Comparison of ENCODE assay signal across 8 mouse cellular contexts in the genomic region with DNA sequence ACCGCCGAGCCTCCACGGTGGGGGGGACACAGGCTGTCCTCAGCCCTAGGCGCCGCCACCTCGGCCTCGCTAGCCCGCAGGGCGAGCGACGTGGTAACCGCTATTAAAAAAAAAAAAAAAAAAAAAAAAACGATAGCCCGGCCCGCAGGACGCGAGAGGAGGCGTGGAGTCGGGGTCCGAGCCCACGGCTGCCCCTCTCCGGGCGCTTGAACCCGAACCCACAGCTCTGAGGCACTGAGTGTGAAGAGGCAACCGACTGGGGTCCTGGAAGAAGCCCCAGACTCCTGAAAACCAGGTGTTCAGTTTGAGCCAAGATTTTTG. TPM values are rescaled to one million over a fixed set of nuclear protein-coding genes. Genes with fewer than 3 reads are reported as not detected.
A peak's percentile ranks its signal among the peaks of the same experiment; 100 is the strongest.
DNase-seq lines count a peak whose midpoint lies in the region; ATAC-seq and TF ChIP-seq lines count a peak whose summit lies in the region.

No protein-coding gene starts in this region.

- H3K27me3 ChIP-seq in heart, embryonic 15.5 days: no peaks in the 10 kb centered on the region
- H3K27me3 ChIP-seq in G1E (ENCODE audit: insufficient read depth, low read length): no peaks in the 10 kb centered on the region
- no peaks in the 10 kb centered on the region for H3K27me3 ChIP-seq in hindbrain, embryonic 10.5 days (ENCODE audit: insufficient read depth, poor library complexity, severe bottlenecking)
- H3K27me3 ChIP-seq in midbrain, embryonic 11.5 days (ENCODE audit: control insufficient read depth, insufficient read depth, low read length): no peaks in the 10 kb centered on the region

- H3K27ac ChIP-seq in heart, embryonic 15.5 days: peak overlapping the region; percentile 86
- H3K27ac ChIP-seq in hindbrain, embryonic 10.5 days: peak overlapping the region; percentile 93
- H3K27ac ChIP-seq in midbrain, embryonic 11.5 days (ENCODE audit: low read depth, low read length): peak overlapping the region; percentile 71; the same call in 1 of the 2 replicates

- H3K9ac ChIP-seq in heart, embryonic 15.5 days: peak overlapping the region; percentile 94
- H3K9ac ChIP-seq in midbrain, embryonic 11.5 days (ENCODE audit: low read length): peak overlapping the region; percentile 83

- no peak for DNase-seq in heart, postnatal 36 days
- no peak for DNase-seq in G1E (ENCODE audit: low spot score)
- no peak for DNase-seq in hindbrain, embryonic 10.5 days (ENCODE audit: low spot score)
- no peak for DNase-seq in midbrain, embryonic 11.5 days (ENCODE audit: low spot score, missing footprints)
- no peak for DNase-seq in frontal cortex, postnatal 10 days (ENCODE audit: low spot score in 2 of 2)
- no peak for DNase-seq in gastrocnemius, postnatal 14 days
- DNase-seq in kidney, postnatal 14 days: no peak

- H3K4me1 ChIP-seq in heart, embryonic 15.5 days (replicated peaks): peaks cover 16% of the 10 kb centered on the region
- H3K4me1 ChIP-seq in G1E (ENCODE audit: insufficient read depth, low read depth, low read length): peaks cover 27% of the 10 kb centered on the region
- H3K4me1 ChIP-seq in hindbrain, embryonic 10.5 days (replicated peaks): peaks cover 25% of the 10 kb centered on the region
- H3K4me1 ChIP-seq in midbrain, embryonic 11.5 days (ENCODE audit: control insufficient read depth, insufficient read depth, low read length): peaks cover 12% of the 10 kb centered on the region

- no peak for TF ChIP-seq CTCF in G1E (IDR thresholded peaks at IDR 0.05; ENCODE audit: low read depth, low read length)

- H3K36me3 ChIP-seq in heart, embryonic 15.5 days: no peaks in the 10 kb centered on the region
- H3K36me3 ChIP-seq in G1E (replicated peaks): peaks cover 28% of the 10 kb centered on the region
- no peaks in the 10 kb centered on the region for H3K36me3 ChIP-seq in hindbrain, embryonic 10.5 days
- no peaks in the 10 kb centered on the region for H3K36me3 ChIP-seq in midbrain, embryonic 11.5 days (ENCODE audit: control insufficient read depth, insufficient read depth, low read length)

- H3K4me2 ChIP-seq in heart, embryonic 15.5 days: peak overlapping the region; percentile 71
- peak overlapping the region; percentile 53 for H3K4me2 ChIP-seq in midbrain, embryonic 11.5 days

- under 1% methylated on average over 24 of the region's 25 CpGs for WGBS in heart, embryonic 15.5 days
- under 1% methylated on average over 23 of the region's 25 CpGs for WGBS in hindbrain, embryonic 10.5 days
- under 1% methylated on average over 24 of the region's 25 CpGs for WGBS in midbrain, embryonic 11.5 days

- H3K9me3 ChIP-seq in heart, embryonic 15.5 days (replicated peaks): no peaks in the 10 kb centered on the region
- H3K9me3 ChIP-seq in G1E (replicated peaks): peaks cover under 1% of the 10 kb centered on the region; the same call in 1 of the 2 replicates
- 0 out of 2 replicates have a peak, but pooled peaks cover 1% of the 10 kb centered on the region for H3K9me3 ChIP-seq in hindbrain, embryonic 10.5 days
- H3K9me3 ChIP-seq in midbrain, embryonic 11.5 days (ENCODE audit: control insufficient read depth, low read length): no peaks in the 10 kb centered on the region

- intact Hi-C loops in heart, postnatal 36 days (cut with DNase I): loop anchor here (2.0 to 5.0 kb wide), 2 partner anchors 21 to 112 kb away; no protein-coding TSS in a partner anchor
- intact Hi-C loops in gastrocnemius, postnatal 14 days (cut with DNase I; ENCODE audit: low total_unique reads): no loop called here

- peak overlapping the region; percentile 82 for H3K4me3 ChIP-seq in heart, embryonic 15.5 days
- peak overlapping the region; percentile 85 for H3K4me3 ChIP-seq in G1E (ENCODE audit: low read depth, low read length)
- peak overlapping the region; percentile 75 for H3K4me3 ChIP-seq in hindbrain, embryonic 10.5 days
- peak overlapping the region; percentile 55 for H3K4me3 ChIP-seq in midbrain, embryonic 11.5 days (ENCODE audit: low read depth, low read length)

- no peak; the same call in 1 of the 2 replicates for ATAC-seq in heart, embryonic 15.5 days (replicated peaks; ENCODE audit: insufficient number of reproducible peaks, insufficient read depth, low FRiP score, low read depth)
- no peak for ATAC-seq in G1E (ENCODE audit: extremely low read depth, insufficient number of reproducible peaks, low FRiP score, poor library complexity, severe bottlenecking)
- ATAC-seq in midbrain, embryonic 11.5 days (ENCODE audit: low FRiP score): no peak; the same call in 1 of the 2 replicates

RNA-seq across cellular contexts. Expression of gene Snx25, which starts 11.9 kb away (rescaled TPM):
- polyA plus RNA-seq in heart, embryonic 15.5 days (2015; fragmentation: Nextera tagmentation; extraction: Ambion mirVana): 3.1 and 4.3 TPM in 2 replicates
- total RNA-seq in heart, postnatal 36 days (2021): 10 to 100 TPM; 10.5 to 10.8 TPM
- 16.9 and 17.4 TPM in 2 replicates for total RNA-seq in G1E (2014; fragmentation: Nextera tagmentation)
- 34.1 and 38.8 TPM in 2 replicates for total RNA-seq in G1E (2017)
- 10.5 and 13.3 TPM in 2 replicates for polyA plus RNA-seq in G1E (2012)
- 2.9 and 4.1 TPM in 2 replicates for polyA plus RNA-seq in hindbrain, embryonic 10.5 days (2016; fragmentation: Nextera tagmentation; extraction: Ambion mirVana)
- polyA plus RNA-seq in midbrain, embryonic 11.5 days (2014; fragmentation: Nextera tagmentation; extraction: Ambion mirVana): 5.9 and 7.1 TPM in 2 replicates
- 1 to 10 TPM; 6.0 to 6.1 TPM for total RNA-seq in gastrocnemius, postnatal 14 days (2021)

RNA-seq across cellular contexts. Expression of gene Cfap97, which starts 12.3 kb away (rescaled TPM):
- polyA plus RNA-seq in heart, embryonic 15.5 days (2015; fragmentation: Nextera tagmentation; extraction: Ambion mirVana): 16.2 and 20.5 TPM in 2 replicates
- total RNA-seq in heart, postnatal 36 days (2021): 10 to 100 TPM; 11.2 to 13.3 TPM
- total RNA-seq in G1E (2014; fragmentation: Nextera tagmentation) (59.3 and 69.4 TPM in 2 replicates), G1E (2017) (27.4 and 31.8 TPM in 2 replicates)
- polyA plus RNA-seq in G1E (2012): 1.4 and 2.0 TPM in 2 replicates
- polyA plus RNA-seq in hindbrain, embryonic 10.5 days (2016; fragmentation: Nextera tagmentation; extraction: Ambion mirVana): 14.9 and 19.8 TPM in 2 replicates
- polyA plus RNA-seq in midbrain, embryonic 11.5 days (2014; fragmentation: Nextera tagmentation; extraction: Ambion mirVana): 21.7 and 21.8 TPM in 2 replicates
- total RNA-seq in gastrocnemius, postnatal 14 days (2021): 10 to 100 TPM; 11.2 to 12.0 TPM

RNA-seq across cellular contexts. Expression of gene Slc25a4, which starts 47.3 kb away (rescaled TPM):
- 2,014 and 2,378 TPM in 2 replicates for polyA plus RNA-seq in heart, embryonic 15.5 days (2015; fragmentation: Nextera tagmentation; extraction: Ambion mirVana)
- total RNA-seq in heart, postnatal 36 days (2021): 1,000 to 10,000 TPM; 5,098 to 5,396 TPM
- total RNA-seq in G1E (2014; fragmentation: Nextera tagmentation) (80.9 and 81.6 TPM in 2 replicates), G1E (2017) (160 and 177 TPM in 2 replicates)
- 35.2 and 50.4 TPM in 2 replicates for polyA plus RNA-seq in G1E (2012)
- 504 and 541 TPM in 2 replicates for polyA plus RNA-seq in hindbrain, embryonic 10.5 days (2016; fragmentation: Nextera tagmentation; extraction: Ambion mirVana)
- 477 and 504 TPM in 2 replicates for polyA plus RNA-seq in midbrain, embryonic 11.5 days (2014; fragmentation: Nextera tagmentation; extraction: Ambion mirVana)
- total RNA-seq in gastrocnemius, postnatal 14 days (2021): 1,000 to 10,000 TPM; 2,687 to 3,049 TPM
